Mouse (Mus musculus) cerebellum, adult 8-10 months (tissue): ENCODE measurements around the gene B230219D22Rik.

Source experiments
- DNase-seq: peaks from one replicate; pipeline ENCODE4 v3.0.0; 2022

B230219D22Rik gene

GRCm38 (mm10) chr13:55727120-55727838 lies 34.4 kb downstream of the B230219D22Rik start, which contains the start of gene Pcbd2:
Gene Pcbd2, plus strand, starts transcription at chr13:55727368.
- DNase-seq: peak; percentile 79

- DNase-seq: peak; percentile 61
Measured at GRCm38 (mm10) chr13:55727839-55728238, 34.9 kb downstream of the B230219D22Rik start.

GRCm38 (mm10) chr13:55730716-55731115 lies 37.8 kb downstream of the B230219D22Rik start:
- no peak for DNase-seq

- DNase-seq: no peak
Measured at GRCm38 (mm10) chr13:55732121-55732520, 39.2 kb downstream of the B230219D22Rik start.

- no peak for DNase-seq
Measured at GRCm38 (mm10) chr13:55733628-55734502, 40.9 kb downstream of the B230219D22Rik start.

- no peak for DNase-seq
Measured at GRCm38 (mm10) chr13:55737885-55738284, 45.0 kb downstream of the B230219D22Rik start.

GRCm38 (mm10) chr13:55742306-55742705 lies 49.4 kb downstream of the B230219D22Rik start:
- no peak for DNase-seq
